Mouse (Mus musculus) thymus, adult 18-20 months (tissue): ENCODE measurements around the gene Tti1.
"Not testable (repeated sequence)": the region's sequence is repeated elsewhere in the genome, so short reads cannot be mapped to it uniquely, and the experiment has no call there.

ENCODE experiments used
- DNase-seq, 2 experiments: peaks; one replicate each; pipeline ENCODE4 v3.0.0; 2022; ENCODE audit warnings: mixed read lengths in 2 of 2

Tti1 gene

GRCm38 (mm10) chr2:158028354-158028863 lies at the start of gene Tti1, which contains the start of gene Rprd1b:
Tti1 (minus strand) TSS chr2:158028433.
Rprd1b (plus strand) TSS chr2:158028497.
- peak; percentile 87 to 90 for DNase-seq

- no peak for DNase-seq
Observed at GRCm38 (mm10) chr2:158077981-158078380, 49.7 kb upstream of the Tti1 start.

GRCm38 (mm10) chr2:158076690-158077089 lies 48.5 kb upstream of the Tti1 start:
- no peak for DNase-seq

GRCm38 (mm10) chr2:158074835-158075234 lies 46.6 kb upstream of the Tti1 start:
- no peak for DNase-seq

GRCm38 (mm10) chr2:158071633-158071995 lies 43.4 kb upstream of the Tti1 start:
- no peak for DNase-seq

- DNase-seq: no peak
Observed at GRCm38 (mm10) chr2:158070885-158071632, 42.8 kb upstream of the Tti1 start.

- no peak for DNase-seq
Observed at GRCm38 (mm10) chr2:158068444-158068971, 40.3 kb upstream of the Tti1 start.

- no peak for DNase-seq
Observed at GRCm38 (mm10) chr2:158067260-158067824, 39.1 kb upstream of the Tti1 start.

GRCm38 (mm10) chr2:158066456-158066855 lies 38.2 kb upstream of the Tti1 start:
- DNase-seq: no peak

- DNase-seq: no peak
Observed at GRCm38 (mm10) chr2:158065064-158065463, 36.8 kb upstream of the Tti1 start.

- DNase-seq: no peak
Observed at GRCm38 (mm10) chr2:158064571-158065048, 36.4 kb upstream of the Tti1 start.

GRCm38 (mm10) chr2:158063036-158063435 lies 34.8 kb upstream of the Tti1 start:
- no peak for DNase-seq

- DNase-seq: no peak
Observed at GRCm38 (mm10) chr2:158059666-158060105, 31.5 kb upstream of the Tti1 start.

GRCm38 (mm10) chr2:158058534-158058933 lies 30.3 kb upstream of the Tti1 start:
- no peak for DNase-seq

- DNase-seq: no peak
Observed at GRCm38 (mm10) chr2:158057030-158057429, 28.8 kb upstream of the Tti1 start.

- not testable (repeated sequence) for DNase-seq
Observed at GRCm38 (mm10) chr2:158055383-158055782, 27.1 kb upstream of the Tti1 start.

- no peak for DNase-seq
Observed at GRCm38 (mm10) chr2:158054596-158054995, 26.4 kb upstream of the Tti1 start.

GRCm38 (mm10) chr2:158050116-158050515 lies 21.9 kb upstream of the Tti1 start:
- DNase-seq: no peak

- no peak for DNase-seq
Observed at GRCm38 (mm10) chr2:158048718-158049117, 20.5 kb upstream of the Tti1 start.

GRCm38 (mm10) chr2:158047903-158048302 lies 19.7 kb upstream of the Tti1 start:
- DNase-seq: peak; percentile 13 to 37

GRCm38 (mm10) chr2:158046186-158046585 lies 18.0 kb upstream of the Tti1 start:
- DNase-seq: no peak

GRCm38 (mm10) chr2:158043504-158043903 lies 15.3 kb upstream of the Tti1 start:
- no peak for DNase-seq

- no peak for DNase-seq
Observed at GRCm38 (mm10) chr2:158040396-158040795, 12.2 kb upstream of the Tti1 start.

GRCm38 (mm10) chr2:158039662-158040061 lies 11.4 kb upstream of the Tti1 start:
- no peak for DNase-seq
